Mouse (Mus musculus) heart, postnatal 0 days (tissue): ENCODE measurements at regions not wholly inside any gene's neighbourhood (a gene's known extent, or its start where the extent isn't known, plus 50 kb on each side); places are given as distances from the start of the nearest gene placed in this dataset.

Experiments
- ATAC-seq: fragments of 200-750 bp; cut with Nextera tagmentation; 2 replicates; pipeline ENCODE4 v1.8.0; 2017; ENCODE audit warnings: low read depth, moderate number of reproducible peaks, moderate library complexity; ENCODE audit not compliant: insufficient read depth
- DNase-seq: peaks from one replicate; pipeline ENCODE4 v3.0.0-alpha.2; 2016; ENCODE audit warnings: low spot score
- H3K27ac ChIP-seq: fragments of 300-500 bp; sonication (generic); 2 replicates; pipeline ENCODE4 v1.5.1; 2014; ENCODE audit warnings: low read depth, mild to moderate bottlenecking
- H3K27me3 ChIP-seq: fragments of 300-500 bp; sonication (generic); 2 replicates; pipeline ENCODE4 v1.6.1; 2014; ENCODE audit warnings: low read length, mixed read lengths; ENCODE audit not compliant: control insufficient read depth, insufficient read depth
- H3K36me3 ChIP-seq: fragments of 300-500 bp; sonication (generic); replicated peaks from 2 replicates; pipeline ENCODE4 v1.6.1; 2014; ENCODE audit warnings: low read length, mixed read lengths; ENCODE audit not compliant: control insufficient read depth, insufficient read depth
- H3K4me1 ChIP-seq: fragments of 300-500 bp; sonication (generic); 2 replicates; pipeline ENCODE4 v1.6.1; 2014; ENCODE audit warnings: antibody characterized with exemption; ENCODE audit not compliant: control insufficient read depth, insufficient read depth
- H3K4me2 ChIP-seq: fragments of 300-500 bp; sonication (generic); 2 replicates; pipeline ENCODE4 v1.6.1; 2014; ENCODE audit warnings: low read depth, mild to moderate bottlenecking, low read length, moderate library complexity
- H3K4me3 ChIP-seq: fragments of 300-500 bp; sonication (generic); 2 replicates; pipeline ENCODE4 v1.5.1; 2014; ENCODE audit warnings: low read depth, low read length
- H3K9ac ChIP-seq: fragments of 300-500 bp; sonication (generic); replicated peaks from 2 replicates; pipeline ENCODE4 v1.6.1; 2014; ENCODE audit warnings: low read depth, low read length, mixed read lengths
- H3K9me3 ChIP-seq: fragments of 300-500 bp; sonication (generic); replicated peaks from 2 replicates; pipeline ENCODE4 v1.6.1; 2016; ENCODE audit warnings: low read length; ENCODE audit not compliant: control insufficient read depth
- CTCF ChIP-seq: IDR thresholded peaks from 2 replicates; pipeline ENCODE4 v1.5.1; 2016; ENCODE audit warnings: antibody characterized with exemption, control low read depth, low read depth
- EP300 ChIP-seq: IDR thresholded peaks from 2 replicates; pipeline ENCODE4 v1.6.1; 2016; ENCODE audit warnings: antibody characterized with exemption, low read depth
- WGBS: fragments of 180-500 bp; shearing (Covaris S2); extraction: QIAGEN DNeasy Blood & Tissue Kit; methylation state at CpG from one replicate; pipeline ENCODE4 v1.1.7; 2014; 5-methylcytosine and 5-hydroxymethylcytosine counted together

DNA sequence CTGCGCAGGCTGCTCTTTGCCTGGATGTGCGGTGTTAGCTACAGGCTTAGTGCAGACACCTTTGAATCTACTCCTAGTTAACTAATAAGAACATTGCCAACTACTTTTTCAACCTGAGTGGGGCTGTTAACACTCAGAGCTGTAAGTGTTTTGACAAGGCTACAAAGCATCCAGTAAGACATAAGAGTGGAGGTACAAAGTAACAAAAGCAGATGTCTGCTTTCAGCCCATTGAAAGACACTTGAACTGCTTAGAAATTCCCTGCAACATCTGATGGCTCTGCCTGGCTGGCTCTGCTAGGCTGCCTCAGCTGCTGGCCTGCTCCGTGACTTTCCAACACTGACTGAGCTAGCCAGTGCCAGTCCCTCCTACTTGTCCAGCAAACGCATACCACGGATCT lies 117.8 kb upstream of the Tbx18 start:
- peak; percentile 83 for ATAC-seq
- TF ChIP-seq EP300 (0 out of 2 replicates have a peak, but pooled peaks have one; percentile 33), CTCF (no peak)

DNA sequence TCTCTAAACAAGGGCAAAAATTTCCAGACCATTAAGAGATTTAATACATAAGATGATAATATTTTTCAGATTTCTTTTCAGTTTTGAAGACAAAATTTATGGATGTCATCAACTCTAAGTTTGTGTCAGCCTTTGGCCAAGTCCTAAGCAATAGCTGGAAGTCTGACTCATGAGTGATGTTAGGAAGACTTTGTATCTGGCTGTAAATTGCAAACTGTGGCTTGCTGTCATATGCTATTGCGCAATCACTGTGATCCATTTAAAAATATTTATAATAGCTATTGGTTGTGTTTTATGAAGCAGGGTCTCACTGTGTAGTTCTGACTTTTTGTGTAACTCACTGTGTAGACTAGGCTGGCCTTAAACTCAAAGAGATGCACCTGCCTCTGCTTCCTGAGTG lies 119.1 kb upstream of the Tbx18 start:
- no peak overlapping the region for H3K4me3 ChIP-seq
- H3K27me3 ChIP-seq: peaks cover 79% of the 10 kb centered on the region
- H3K4me2 ChIP-seq: no peak overlapping the region
- no peaks in the 10 kb centered on the region for H3K4me1 ChIP-seq
- no peaks in the 10 kb centered on the region for H3K9me3 ChIP-seq
- no peaks in the 10 kb centered on the region for H3K36me3 ChIP-seq
- H3K9ac ChIP-seq: no peak overlapping the region
- no peak overlapping the region for H3K27ac ChIP-seq
- DNase-seq (no peak), ATAC-seq (no peak)
- no peak for TF ChIP-seq EP300
- TF ChIP-seq CTCF: no peak
- 100% methylated on average over 1 of the region's 1 CpGs for WGBS

More for the DNA sequence above, 117.8 kb upstream of the Tbx18 start:
- Histone ChIP-seq H3K4me3 (no peak overlapping the region), H3K4me1 (no peaks in the 10 kb centered on the region), H3K9me3 (no peaks in the 10 kb centered on the region), H3K27ac (no peak overlapping the region), H3K4me2 (no peak overlapping the region), H3K27me3 (peaks cover 69% of the 10 kb centered on the region), H3K36me3 (no peaks in the 10 kb centered on the region), H3K9ac (no peak overlapping the region)
- 31% methylated on average over 5 of the region's 5 CpGs for WGBS
- peak; percentile 52 for DNase-seq

DNA sequence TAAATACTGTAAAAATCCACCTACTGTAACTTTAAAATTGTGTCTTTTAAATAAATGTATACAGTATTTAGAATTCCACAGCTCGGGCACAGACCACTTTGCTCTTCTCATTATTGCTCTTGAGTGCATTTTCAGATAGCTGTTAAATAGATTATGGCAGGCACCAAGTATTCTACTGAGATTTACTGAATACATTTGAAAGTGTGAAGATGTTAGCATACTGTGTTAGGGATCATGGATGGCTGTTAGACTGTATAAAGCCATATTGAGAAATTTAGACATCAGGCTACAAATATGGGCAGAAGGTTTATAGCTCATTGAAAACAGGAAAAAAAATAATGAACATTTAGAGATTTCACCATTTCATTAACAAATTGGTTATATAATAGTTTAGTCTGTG lies 130.5 kb upstream of the Tbx18 start:
- H3K9me3 ChIP-seq: peaks cover 8% of the 10 kb centered on the region
- no peak overlapping the region for H3K27ac ChIP-seq
- no peak overlapping the region for H3K9ac ChIP-seq
- ATAC-seq (no peak), DNase-seq (no peak)
- H3K4me1 ChIP-seq: no peaks in the 10 kb centered on the region
- no peak overlapping the region for H3K4me2 ChIP-seq
- TF ChIP-seq CTCF (no peak), EP300 (no peak)
- H3K4me3 ChIP-seq: no peak overlapping the region
- peaks cover 74% of the 10 kb centered on the region for H3K27me3 ChIP-seq
- 59% methylated on average over 1 of the region's 1 CpGs for WGBS
- H3K36me3 ChIP-seq: no peaks in the 10 kb centered on the region

DNA sequence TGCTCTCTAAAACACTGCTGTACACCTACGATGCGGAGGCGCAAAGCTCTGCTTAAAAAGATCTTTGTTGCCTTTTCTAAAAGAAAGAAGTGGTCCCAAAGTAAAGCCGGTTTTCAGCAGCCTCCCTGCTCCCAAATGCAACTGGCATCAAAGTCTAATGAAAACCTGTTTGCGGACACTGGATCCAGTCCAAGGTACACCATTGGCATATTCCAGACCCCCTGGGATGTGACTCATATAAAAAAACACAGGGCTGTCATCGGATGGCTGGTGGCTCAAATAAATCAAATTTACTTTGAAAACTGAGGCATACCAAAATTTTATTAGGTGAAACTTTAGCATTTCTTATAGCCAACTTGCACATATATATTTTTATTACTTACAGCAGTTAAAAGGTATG lies 134.2 kb upstream of the Tbx18 start:
- 77% methylated on average over 6 of the region's 6 CpGs for WGBS
- peaks cover 8% of the 10 kb centered on the region for H3K9me3 ChIP-seq
- no peak for DNase-seq
- no peak overlapping the region for H3K27ac ChIP-seq
- H3K4me1 ChIP-seq: no peaks in the 10 kb centered on the region
- peaks cover 67% of the 10 kb centered on the region for H3K27me3 ChIP-seq
- no peak for ATAC-seq
- no peak overlapping the region for H3K4me3 ChIP-seq
- no peak overlapping the region for H3K4me2 ChIP-seq
- H3K9ac ChIP-seq: no peak overlapping the region
- TF ChIP-seq EP300 (no peak), CTCF (no peak)
- H3K36me3 ChIP-seq: no peaks in the 10 kb centered on the region

DNA sequence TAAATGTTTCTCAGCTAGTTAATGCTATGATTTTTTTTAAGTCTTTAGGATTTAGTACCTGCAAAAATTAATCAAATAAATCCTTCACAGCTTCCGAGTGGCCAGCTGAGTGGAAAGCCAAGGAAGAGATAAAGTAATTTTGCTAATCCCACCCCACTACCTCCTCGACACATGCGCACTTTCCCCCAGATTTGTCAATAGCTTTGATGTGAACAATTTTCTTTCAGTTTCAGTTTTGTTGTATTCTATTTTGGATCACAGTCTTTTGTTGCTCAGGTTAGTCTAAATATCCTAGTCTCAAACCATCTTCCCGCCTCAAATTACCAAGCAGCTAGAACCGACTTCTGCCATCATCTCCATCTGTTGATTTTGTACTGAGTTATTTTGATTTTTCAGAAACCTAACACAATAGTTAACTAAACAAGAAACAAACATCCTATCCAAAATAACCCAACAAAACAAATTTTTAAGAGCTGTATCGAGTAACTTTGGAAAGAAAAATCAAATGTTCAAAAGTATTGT lies 141.4 kb upstream of the Tbx18 start:
- Histone ChIP-seq H3K4me3 (no peak overlapping the region), H3K9me3 (no peaks in the 10 kb centered on the region), H3K4me1 (no peaks in the 10 kb centered on the region), H3K27me3 (peaks cover 45% of the 10 kb centered on the region), H3K36me3 (no peaks in the 10 kb centered on the region), H3K9ac (no peak overlapping the region), H3K4me2 (no peak overlapping the region), H3K27ac (no peak overlapping the region)
- DNase-seq (no peak), ATAC-seq (no peak)
- WGBS: 84% methylated on average over 6 of the region's 6 CpGs
- no peak for TF ChIP-seq CTCF
- TF ChIP-seq EP300: no peak

DNA sequence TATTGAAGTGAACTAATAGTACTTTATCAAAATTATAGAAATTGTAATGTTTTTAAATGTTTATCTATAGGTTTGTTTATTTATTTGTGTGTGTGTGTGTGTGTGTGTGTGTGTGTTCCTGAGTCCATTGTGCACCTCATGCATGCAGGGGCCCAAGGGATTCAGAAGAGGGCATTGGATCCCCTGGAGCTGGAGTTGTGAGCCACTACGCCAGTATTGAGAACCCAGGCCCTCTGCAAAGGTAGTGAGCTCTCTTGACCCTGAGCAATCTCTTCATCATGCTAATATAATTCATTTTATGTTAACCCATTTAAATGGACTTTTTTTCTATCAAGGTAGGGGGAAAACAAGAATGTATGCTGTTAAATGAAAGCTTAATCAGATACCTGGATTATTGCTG lies 151.5 kb upstream of the Tbx18 start:
- no peak overlapping the region for H3K4me2 ChIP-seq
- H3K27me3 ChIP-seq: 0 out of 2 replicates have a peak, but pooled peaks cover 5% of the 10 kb centered on the region
- 0 out of 2 replicates have a peak, but pooled peaks cover 2% of the 10 kb centered on the region for H3K9me3 ChIP-seq
- no peak for ATAC-seq
- H3K9ac ChIP-seq: no peak overlapping the region
- no peaks in the 10 kb centered on the region for H3K36me3 ChIP-seq
- no peaks in the 10 kb centered on the region for H3K4me1 ChIP-seq
- H3K27ac ChIP-seq: no peak overlapping the region
- no peak for DNase-seq
- 72% methylated on average over 1 of the region's 1 CpGs for WGBS
- H3K4me3 ChIP-seq: no peak overlapping the region
- TF ChIP-seq CTCF (no peak), EP300 (no peak)
